Mouse (Mus musculus) neural tube, embryonic 13.5 days (tissue): ENCODE data around the gene Gm3594. TPM values are rescaled to one million over a fixed set of nuclear protein-coding genes. Genes with fewer than 3 reads are reported as not detected.

ENCODE experiments used
- polyA plus RNA-seq: library from polyadenylated mRNA; unstranded; fragments of >200 nt; fragmentation: Nextera tagmentation; extraction: Ambion mirVana; gene quantifications from 2 replicates; pipeline ENCODE4 v1.2.1, GENCODE M21; 2015

Gm3594 gene
- polyA plus RNA-seq, 1 experiment from 2014 or later, result not detected

Other genes starting within 250 kb of the Gm3594 start
- not detected in 2 replicates for gene Gm21560, start 225.3 kb downstream of the Gm3594 start, polyA plus RNA-seq
- 5.9 and 6.0 TPM in 2 replicates for gene Gm3411, start 157.4 kb downstream of the Gm3594 start, polyA plus RNA-seq
- gene Gm21103, start 139.8 kb downstream of the Gm3594 start, polyA plus RNA-seq, result not detected in 2 replicates
- gene Gm3618, start 100.9 kb downstream of the Gm3594 start, polyA plus RNA-seq, result not detected in 2 replicates
- not detected in 2 replicates for gene Gm16440, start 54.3 kb downstream of the Gm3594 start, polyA plus RNA-seq
- 4.9 and 5.5 TPM in 2 replicates for gene Gm3591, start 32.1 kb downstream of the Gm3594 start, polyA plus RNA-seq
- gene Gm8356, start 92.7 kb upstream of the Gm3594 start, polyA plus RNA-seq, result not detected in 2 replicates
- gene Gm3629, start 146.0 kb upstream of the Gm3594 start, polyA plus RNA-seq, result not detected in 2 replicates
- 0.46 TPM in 1 of 2 replicates, not detected in the other for gene Gm3460, start 177.8 kb upstream of the Gm3594 start, polyA plus RNA-seq
- not detected in 2 replicates for gene Gm10251, start 239.6 kb upstream of the Gm3594 start, polyA plus RNA-seq